Mouse (Mus musculus) kidney, adult 2 months (tissue): ENCODE data around the gene Myo1a.

Experiments
- CTCF ChIP-seq: fragments of 200-500 bp; conservative IDR thresholded peaks from 2 replicates; pipeline ENCODE4 v1.5.1; 2011; ENCODE audit warnings: low read depth, mild to moderate bottlenecking, control low read depth, low read length, moderate library complexity, mixed read lengths; ENCODE audit not compliant: insufficient read depth, insufficient read length
- POLR2A ChIP-seq: fragments of 200-500 bp; IDR thresholded peaks from one replicate; pipeline ENCODE4 v1.6.1; 2011; ENCODE audit warnings: low read depth, low read length, control low read depth

DNA sequence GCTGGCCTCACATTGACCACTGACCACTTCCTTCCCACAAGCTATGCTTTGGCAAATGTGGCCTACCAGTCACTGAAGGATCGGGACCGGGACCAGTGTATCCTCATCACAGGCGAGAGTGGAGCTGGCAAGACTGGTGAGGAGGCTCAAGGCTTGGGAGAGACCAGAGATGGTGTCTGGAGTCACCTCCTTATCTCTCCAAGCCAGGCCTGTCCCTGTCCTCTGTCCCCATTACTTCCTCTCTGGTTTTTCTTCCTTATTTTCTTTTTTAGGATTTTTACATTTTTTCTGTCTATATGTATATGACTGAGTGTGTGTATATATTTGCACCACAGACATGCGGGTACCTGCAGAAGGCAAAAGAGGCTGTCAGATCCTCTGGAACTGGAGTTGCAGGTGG, 813 bp downstream of the Myo1a start:
- TF ChIP-seq CTCF: no peak
- TF ChIP-seq POLR2A: no peak
